Mouse (Mus musculus) cerebellum, postnatal 4 days (tissue): ENCODE results near the gene Crispld2.

Experiments used
- DNase-seq, 2 experiments: peaks; one replicate each; pipeline ENCODE4 v3.0.0; 2022; ENCODE audit warnings: low spot score in 2 of 2, mixed read lengths in 1 of 2

Gene Crispld2

GRCm38 (mm10) chr8:120034471-120034870 is 42.2 kb downstream of the Crispld2 start:
- no peak for DNase-seq

GRCm38 (mm10) chr8:120036111-120036510 is 43.9 kb downstream of the Crispld2 start:
- no peak for DNase-seq

DNA sequence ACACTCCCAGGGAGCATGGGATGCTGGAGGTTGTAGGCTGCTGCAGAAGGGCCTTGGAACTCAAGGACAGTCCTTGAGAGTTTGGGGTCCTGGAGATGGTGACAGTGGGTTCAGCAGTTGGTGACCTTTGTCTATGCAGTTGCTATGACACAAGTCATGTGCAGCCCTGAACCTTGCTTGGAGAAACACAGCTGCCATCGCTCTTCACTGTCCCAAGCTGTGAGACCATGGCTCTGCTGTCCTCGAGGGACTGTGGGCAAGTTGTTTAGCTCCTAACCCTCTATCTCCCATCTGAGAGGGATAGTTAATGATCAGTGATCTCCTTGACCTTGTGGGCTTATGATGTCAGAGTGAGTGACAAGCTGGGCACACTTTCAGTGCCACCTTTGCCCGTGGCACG is 44.3 kb downstream of the Crispld2 start:
- DNase-seq: no peak

- no peak for DNase-seq
These were observed 45.0 kb downstream of the Crispld2 start for GRCm38 (mm10) chr8:120037199-120037598.

GRCm38 (mm10) chr8:120037611-120038010 is 45.4 kb downstream of the Crispld2 start:
- DNase-seq: no peak

DNA sequence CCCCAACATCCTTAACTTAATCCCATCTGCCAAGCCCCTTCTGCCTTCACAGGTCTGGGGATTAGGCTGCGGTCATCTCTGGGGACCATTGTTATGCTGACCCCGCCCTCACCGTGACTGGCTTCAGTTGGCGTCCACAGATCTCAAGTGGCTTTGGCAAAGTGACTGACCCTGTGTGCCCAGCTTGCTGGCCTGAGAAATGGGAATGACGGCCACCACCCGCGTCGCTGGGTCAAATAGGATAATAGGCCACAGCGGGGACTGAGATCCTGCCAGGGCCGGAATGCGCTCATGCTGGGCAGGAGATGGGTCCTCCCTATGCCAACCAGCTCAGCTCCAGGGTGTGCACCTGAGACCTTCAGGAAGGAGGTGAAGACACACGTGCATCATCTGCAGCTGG is 46.5 kb downstream of the Crispld2 start:
- DNase-seq: no peak

DNA sequence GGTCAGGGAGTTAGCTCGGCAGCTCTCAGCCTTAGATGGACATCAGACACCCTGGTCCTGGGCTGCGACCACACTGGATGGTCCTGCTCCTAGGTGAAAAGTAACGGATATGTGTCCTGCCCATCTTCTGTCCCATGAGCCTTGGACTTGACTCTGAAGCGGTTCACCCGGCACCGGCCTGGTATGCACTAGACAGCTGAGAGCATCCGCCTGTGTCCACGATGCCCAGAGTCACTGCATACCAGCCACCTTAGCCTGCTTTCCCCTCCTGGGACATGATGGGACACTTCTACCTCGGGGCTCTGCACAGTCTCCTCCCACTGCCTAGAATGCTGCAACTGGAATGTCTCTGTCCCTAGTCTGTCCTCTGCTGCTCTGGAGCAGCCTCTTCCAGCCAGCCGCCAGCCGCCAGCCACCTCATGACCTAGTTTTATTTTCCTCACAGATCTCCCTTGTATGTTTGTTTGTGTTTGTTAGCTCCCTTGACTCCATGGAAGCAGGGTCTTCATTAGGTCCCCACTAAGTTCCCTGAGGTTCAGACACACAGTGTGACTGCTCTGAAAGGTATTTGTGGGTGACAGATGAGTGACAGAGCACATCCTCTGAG is 47.2 kb downstream of the Crispld2 start:
- DNase-seq: no peak

- DNase-seq: no peak
These were observed 48.6 kb downstream of the Crispld2 start for GRCm38 (mm10) chr8:120040861-120041260.

GRCm38 (mm10) chr8:120042542-120043312 is 50.5 kb downstream of the Crispld2 start:
- DNase-seq: no peak

DNA sequence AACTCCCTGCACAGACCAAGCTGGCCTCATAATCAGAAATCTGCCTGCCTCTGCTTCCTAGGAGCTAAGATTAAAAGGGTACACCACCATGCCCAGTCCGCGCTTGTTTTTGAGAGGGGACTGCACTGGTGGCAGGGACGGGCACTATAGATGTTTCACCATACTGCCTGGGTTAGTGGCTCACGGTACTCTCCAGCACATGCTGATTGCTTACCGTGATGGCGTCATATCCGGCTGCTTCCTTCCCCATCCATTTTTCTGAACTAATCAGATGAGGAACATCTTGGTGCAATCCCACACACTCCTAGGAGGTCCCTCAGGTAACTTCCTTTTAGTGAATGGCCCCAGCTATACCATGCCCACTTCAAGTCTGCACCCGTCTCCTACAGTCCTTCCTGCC is 52.7 kb downstream of the Crispld2 start:
- no peak for DNase-seq

DNA sequence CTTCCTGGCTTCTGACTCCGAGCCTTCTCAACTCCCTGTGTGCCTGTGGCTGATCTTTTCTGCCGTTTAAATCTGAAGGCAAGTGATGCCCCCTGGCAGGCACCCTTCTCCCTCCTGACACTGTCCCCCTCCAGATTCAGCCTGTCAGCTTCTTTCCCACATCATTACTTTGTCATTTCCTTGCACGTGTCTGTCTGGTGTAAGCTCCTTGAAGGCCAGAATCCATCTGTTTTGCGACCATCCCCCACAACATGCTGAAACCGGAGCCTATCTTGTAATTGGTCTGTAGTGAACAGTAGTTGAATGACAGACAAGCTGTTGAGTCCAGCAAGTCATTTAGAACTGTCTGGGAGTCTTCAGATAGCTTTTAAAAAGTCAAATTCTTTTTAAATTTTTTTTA is 53.2 kb downstream of the Crispld2 start:
- no peak for DNase-seq

GRCm38 (mm10) chr8:120046258-120047020 is 54.2 kb downstream of the Crispld2 start:
- DNase-seq: peak; percentile 57 to 76

DNA sequence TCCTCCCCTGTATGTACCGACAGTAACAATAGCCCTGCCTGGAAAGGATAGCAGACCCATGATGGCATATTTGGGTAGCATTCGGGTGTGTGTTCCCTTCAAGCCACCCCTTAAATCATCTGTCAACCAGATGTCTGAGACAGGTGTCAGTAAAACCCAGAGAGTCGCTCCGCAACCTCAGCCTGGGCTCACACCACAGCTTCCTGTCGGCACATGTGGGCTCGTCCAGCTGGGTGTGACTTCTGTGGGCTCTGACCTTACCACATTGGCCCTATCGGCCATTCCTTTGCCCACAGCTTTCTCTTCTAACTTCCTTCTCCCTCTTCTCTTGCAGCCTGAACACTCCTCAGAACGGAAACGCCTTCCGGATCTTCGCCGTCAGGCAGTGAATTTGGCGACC is 57.7 kb downstream of the Crispld2 start:
- DNase-seq: no peak

GRCm38 (mm10) chr8:120050376-120050775 is 58.1 kb downstream of the Crispld2 start:
- DNase-seq: no peak

GRCm38 (mm10) chr8:120051006-120051405 is 58.8 kb downstream of the Crispld2 start:
- no peak for DNase-seq

DNA sequence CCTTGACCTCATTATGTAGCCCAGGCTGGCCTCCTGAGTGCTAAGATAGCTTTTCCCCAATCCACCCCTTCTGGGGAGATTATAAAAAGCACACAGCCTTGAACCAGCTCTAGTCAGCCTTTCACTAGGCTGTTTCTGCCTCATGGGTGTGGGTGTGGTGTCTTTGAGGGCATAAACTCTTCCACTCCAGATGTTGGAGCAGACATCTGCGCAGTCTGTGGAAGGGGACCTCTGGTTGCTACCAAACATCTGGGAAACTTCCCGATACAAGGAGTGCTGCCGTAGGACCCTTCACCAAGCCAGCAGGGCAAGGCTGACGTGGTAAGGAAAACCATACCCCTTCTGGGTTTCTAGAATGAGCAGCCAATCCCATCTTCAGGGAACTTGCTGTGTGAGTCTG is 59.7 kb downstream of the Crispld2 start:
- no peak for DNase-seq

GRCm38 (mm10) chr8:120052318-120052717 is 60.1 kb downstream of the Crispld2 start:
- no peak for DNase-seq

DNA sequence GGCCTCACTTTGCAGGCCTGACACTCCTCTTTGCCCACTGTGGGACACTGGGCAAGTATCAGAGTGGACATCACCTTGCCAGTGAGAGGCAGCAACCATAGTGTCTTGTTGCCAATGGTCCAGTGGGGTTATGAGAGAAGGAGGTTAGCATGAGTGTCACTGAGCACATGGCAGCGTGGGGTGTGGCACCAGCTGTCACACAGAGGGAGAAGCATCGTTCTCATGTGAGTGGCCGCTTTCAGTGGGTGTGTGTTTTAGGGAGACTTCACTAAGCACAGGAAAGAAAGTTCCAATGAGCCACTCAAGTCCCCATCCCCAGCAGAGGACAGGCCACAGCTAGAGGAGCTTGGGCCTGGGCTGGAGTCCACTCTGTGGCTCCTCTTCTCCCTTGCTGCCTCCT is 62.6 kb downstream of the Crispld2 start:
- no peak for DNase-seq

- no peak for DNase-seq
These were observed 64.8 kb downstream of the Crispld2 start for GRCm38 (mm10) chr8:120057078-120057477.

GRCm38 (mm10) chr8:120062742-120063141 is 70.5 kb downstream of the Crispld2 start:
- DNase-seq: no peak

DNA sequence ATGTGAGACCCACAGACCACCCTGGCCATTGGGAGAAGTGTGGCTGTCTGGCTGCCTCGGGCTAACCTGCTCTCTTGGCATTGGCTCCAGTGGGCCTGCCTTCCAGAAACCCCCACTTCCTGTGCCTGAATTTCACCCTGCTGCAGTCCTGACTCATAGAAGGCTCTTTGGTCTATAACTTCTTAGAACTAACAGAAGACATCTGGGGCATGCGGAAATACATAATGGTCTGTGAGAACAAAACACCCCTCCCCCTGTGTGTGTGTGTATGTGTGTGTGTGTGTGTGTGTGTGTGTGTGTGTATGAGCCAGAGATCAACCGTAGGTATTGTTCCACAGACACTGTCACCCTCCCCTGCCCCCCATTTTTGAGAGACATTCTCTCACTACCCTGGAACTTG is 71.1 kb downstream of the Crispld2 start:
- DNase-seq: no peak

DNA sequence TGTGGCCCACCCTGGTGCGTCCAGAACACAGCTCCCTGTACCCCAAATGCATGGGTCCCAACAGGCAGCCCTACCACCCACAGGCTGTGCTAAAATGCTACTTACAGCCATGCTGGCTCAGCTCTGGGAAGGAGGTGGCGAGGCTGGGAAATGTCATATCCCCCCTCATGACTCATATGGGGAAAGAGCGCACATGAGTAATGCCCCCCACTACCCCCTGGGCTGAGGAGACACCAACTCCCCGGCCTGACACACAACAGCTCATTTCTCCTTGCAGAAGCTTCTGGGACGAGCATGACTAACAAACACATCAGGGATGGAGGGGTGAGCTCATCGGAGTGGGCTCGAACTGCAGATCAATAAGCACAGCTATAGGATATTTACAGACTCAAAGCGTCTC is 73.4 kb downstream of the Crispld2 start:
- DNase-seq: no peak

GRCm38 (mm10) chr8:120066226-120066625 is 74.0 kb downstream of the Crispld2 start:
- DNase-seq: no peak
